Mouse (Mus musculus) neural tube, embryonic 15.5 days (tissue): ENCODE results near the gene Bcap31. TPM values are rescaled to one million over a fixed set of nuclear protein-coding genes. Genes with fewer than 3 reads are reported as not detected.

Experiments used
- ATAC-seq: fragments of 200-750 bp; cut with Nextera tagmentation; 2 replicates; pipeline ENCODE4 v1.8.0; 2017; ENCODE audit warnings: mild to moderate bottlenecking, moderate TSS enrichment, moderate library complexity; ENCODE audit not compliant: low FRiP score
- H3K27ac ChIP-seq: fragments of 300-500 bp; sonication (generic); replicated peaks from 2 replicates; pipeline ENCODE4 v1.5.1; 2015; ENCODE audit warnings: mild to moderate bottlenecking, inconsistent platforms
- H3K27me3 ChIP-seq: fragments of 300-500 bp; sonication (generic); replicated peaks from 2 replicates; pipeline ENCODE4 v1.6.1; 2015; ENCODE audit warnings: inconsistent platforms
- H3K36me3 ChIP-seq: fragments of 300-500 bp; sonication (generic); 2 replicates; pipeline ENCODE4 v1.6.1; 2015; ENCODE audit warnings: inconsistent platforms
- H3K4me1 ChIP-seq: fragments of 300-500 bp; sonication (generic); 2 replicates; pipeline ENCODE4 v1.6.1; 2015; ENCODE audit warnings: inconsistent platforms
- H3K4me2 ChIP-seq: fragments of 300-500 bp; sonication (generic); 2 replicates; pipeline ENCODE4 v1.6.1; 2015; ENCODE audit warnings: inconsistent platforms, mild to moderate bottlenecking, moderate library complexity
- H3K4me3 ChIP-seq: fragments of 300-500 bp; sonication (generic); replicated peaks from 2 replicates; pipeline ENCODE4 v1.5.1; 2015; ENCODE audit warnings: mild to moderate bottlenecking, inconsistent platforms
- H3K9ac ChIP-seq: fragments of 300-500 bp; sonication (generic); replicated peaks from 2 replicates; pipeline ENCODE4 v1.6.1; 2015; ENCODE audit warnings: mild to moderate bottlenecking, inconsistent platforms
- H3K9me3 ChIP-seq: fragments of 300-500 bp; sonication (generic); replicated peaks from 2 replicates; pipeline ENCODE4 v1.6.1; 2016; ENCODE audit warnings: inconsistent platforms
- WGBS: fragments of 180-500 bp; shearing (Covaris S2); methylation state at CpG from one replicate; pipeline ENCODE4 v1.1.7; 2015; ENCODE audit warnings: mixed read lengths; 5-methylcytosine and 5-hydroxymethylcytosine counted together
- polyA plus RNA-seq: library from polyadenylated mRNA; unstranded; fragments of >200 nt; fragmentation: Nextera tagmentation; extraction: Ambion mirVana; gene quantifications from 2 replicates; pipeline ENCODE4 v1.2.1, GENCODE M21; 2015

Bcap31 gene
- polyA plus RNA-seq, 1 experiment from 2014 or later = 146 TPM

DNA sequence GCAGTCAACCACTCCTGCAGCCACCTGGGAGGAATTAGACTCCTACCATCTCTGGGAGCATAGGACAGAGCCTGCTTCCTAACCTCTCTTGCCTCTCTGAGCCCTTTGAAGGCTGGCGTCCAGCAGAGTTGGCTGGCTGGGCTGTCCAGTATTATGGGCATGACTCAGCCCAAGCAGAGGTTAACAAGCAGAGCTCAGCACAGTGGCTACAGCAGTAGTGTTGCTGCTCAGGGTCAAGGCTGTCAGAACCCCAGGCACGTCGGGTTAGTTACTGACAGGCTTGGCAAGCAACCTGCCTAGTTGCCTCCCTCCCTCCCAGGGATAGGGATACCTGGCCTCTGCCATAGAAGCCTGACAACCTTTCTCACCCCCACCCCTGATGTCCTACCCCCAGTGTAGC is 2.3 kb upstream of the Bcap31 start:
- WGBS = 51% methylated on average over 3 of the region's 3 CpGs
- no peak overlapping the region for H3K4me3 ChIP-seq
- no peaks in the 10 kb centered on the region for H3K9me3 ChIP-seq
- H3K4me2 ChIP-seq = peak overlapping the region; percentile 68
- no peak overlapping the region for H3K9ac ChIP-seq
- H3K36me3 ChIP-seq = 0 out of 2 replicates have a peak, but pooled peaks cover 3% of the 10 kb centered on the region
- H3K27ac ChIP-seq = no peak overlapping the region
- peaks cover 36% of the 10 kb centered on the region for H3K4me1 ChIP-seq
- no peaks in the 10 kb centered on the region for H3K27me3 ChIP-seq
- ATAC-seq = no peak

DNA sequence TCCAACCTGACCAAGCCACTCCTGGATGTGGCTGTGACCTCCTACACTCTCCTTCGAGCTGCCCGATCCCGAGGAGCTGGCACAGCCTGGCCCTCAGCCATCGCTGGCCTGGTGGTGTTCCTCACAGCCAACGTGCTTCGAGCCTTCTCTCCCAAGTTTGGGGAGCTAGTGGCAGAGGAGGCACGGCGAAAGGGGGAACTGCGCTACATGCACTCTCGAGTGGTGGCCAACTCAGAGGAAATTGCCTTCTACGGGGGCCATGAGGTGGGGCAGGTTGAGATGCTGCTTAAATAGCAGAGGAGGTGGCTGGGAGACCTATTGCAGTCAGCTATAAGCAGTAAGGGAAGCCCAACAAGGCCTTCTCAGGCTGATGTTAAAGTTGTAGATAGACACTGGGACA is 1.7 kb upstream of the Bcap31 start:
- no peak for ATAC-seq

DNA sequence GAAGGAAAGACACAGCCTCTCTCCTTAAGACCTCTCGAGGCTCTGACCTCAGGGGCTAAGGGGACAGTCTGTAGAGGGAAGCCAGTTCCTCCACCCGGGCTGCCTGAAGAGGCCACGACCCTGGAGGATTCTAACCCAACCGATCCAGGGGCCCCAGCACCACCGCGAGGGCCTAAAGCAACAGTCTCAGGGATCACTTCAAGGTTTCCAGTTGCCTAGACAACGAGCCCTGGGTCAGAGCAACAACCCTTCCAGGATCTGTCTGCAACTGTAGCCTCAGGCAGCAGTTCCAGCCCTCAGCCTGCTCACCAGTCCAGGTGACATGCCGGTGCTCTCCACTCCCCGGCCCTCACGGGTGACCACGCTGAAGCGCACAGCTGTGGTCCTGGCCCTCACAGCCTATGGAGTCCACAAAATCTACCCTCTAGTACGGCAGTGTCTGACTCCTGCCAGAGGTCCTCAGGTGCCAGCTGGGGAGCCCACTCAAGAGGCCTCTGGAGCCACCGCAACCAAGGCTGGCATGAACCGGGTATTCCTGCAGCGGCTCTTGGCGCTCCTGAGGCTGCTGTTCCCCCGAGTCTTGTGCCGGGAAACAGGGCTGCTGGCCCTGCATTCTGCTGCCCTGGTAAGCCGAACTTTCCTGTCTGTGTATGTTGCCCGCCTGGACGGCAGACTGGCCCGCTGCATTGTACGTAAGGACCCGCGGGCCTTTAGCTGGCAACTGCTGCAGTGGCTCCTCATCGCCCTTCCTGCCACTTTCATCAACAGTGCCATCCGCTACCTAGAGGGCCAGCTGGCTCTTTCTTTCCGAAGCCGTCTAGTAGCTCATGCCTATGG is 952 bp upstream of the Bcap31 start:
- Histone ChIP-seq H3K4me2 (peak overlapping the region; percentile 68), H3K9me3 (no peaks in the 10 kb centered on the region), H3K4me1 (peaks cover 36% of the 10 kb centered on the region), H3K27me3 (no peaks in the 10 kb centered on the region), H3K4me3 (peak overlapping the region; percentile 50), H3K36me3 (0 out of 2 replicates have a peak, but pooled peaks cover 3% of the 10 kb centered on the region), H3K9ac (peak overlapping the region; percentile 55), H3K27ac (peak overlapping the region; percentile 82)
- WGBS = 32% methylated on average over 30 of the region's 30 CpGs
- ATAC-seq = peak; percentile 71

More for the DNA sequence above, 1.7 kb upstream of the Bcap31 start:
- Histone ChIP-seq H3K27ac (no peak overlapping the region), H3K4me3 (peak overlapping the region; percentile 50), H3K9ac (no peak overlapping the region), H3K36me3 (0 out of 2 replicates have a peak, but pooled peaks cover 3% of the 10 kb centered on the region), H3K4me1 (peaks cover 36% of the 10 kb centered on the region), H3K9me3 (no peaks in the 10 kb centered on the region), H3K4me2 (peak overlapping the region; percentile 68), H3K27me3 (no peaks in the 10 kb centered on the region)
- WGBS = 68% methylated on average over 11 of the region's 11 CpGs

DNA sequence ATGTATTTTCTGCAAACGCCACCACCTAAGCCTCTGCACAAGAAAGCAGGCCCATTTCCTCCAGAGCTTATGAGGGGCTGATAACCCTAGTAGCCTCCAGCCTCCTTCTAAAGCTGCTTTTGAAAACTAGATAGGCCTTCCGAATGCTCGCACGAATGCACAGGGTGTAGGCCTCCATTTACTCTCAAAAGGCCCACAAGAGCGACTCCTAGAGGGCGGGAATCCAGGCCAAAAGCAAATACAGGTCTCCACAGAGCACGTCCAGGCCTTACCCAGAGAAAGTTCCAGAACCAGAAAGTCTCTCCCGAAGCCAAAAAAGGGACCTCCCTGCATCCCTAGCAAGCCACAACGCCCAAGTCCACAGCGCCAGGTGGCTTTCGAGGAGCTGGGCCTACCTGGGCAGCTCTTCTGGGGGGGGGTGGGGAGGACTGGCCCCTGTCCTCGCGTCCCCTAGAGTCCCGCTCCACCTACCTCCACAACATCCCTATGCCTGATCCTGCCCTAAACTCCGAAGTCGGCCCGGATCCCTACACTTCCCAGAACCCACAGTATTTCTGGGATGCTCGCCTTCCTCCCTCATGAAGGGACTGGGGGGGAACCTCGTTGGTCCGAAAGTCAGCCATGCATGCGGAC is 383 bp downstream of the Bcap31 start:
- 32% methylated on average over 21 of the region's 21 CpGs for WGBS
- no peaks in the 10 kb centered on the region for H3K36me3 ChIP-seq
- H3K27me3 ChIP-seq = no peaks in the 10 kb centered on the region
- peak; percentile 6; the same call in 1 of the 2 replicates for ATAC-seq
- H3K9me3 ChIP-seq = no peaks in the 10 kb centered on the region
- peak overlapping the region; percentile 82 for H3K27ac ChIP-seq
- peaks cover 36% of the 10 kb centered on the region for H3K4me1 ChIP-seq
- H3K4me3 ChIP-seq = peak overlapping the region; percentile 50
- H3K9ac ChIP-seq = peak overlapping the region; percentile 55
- peak overlapping the region; percentile 68 for H3K4me2 ChIP-seq

DNA sequence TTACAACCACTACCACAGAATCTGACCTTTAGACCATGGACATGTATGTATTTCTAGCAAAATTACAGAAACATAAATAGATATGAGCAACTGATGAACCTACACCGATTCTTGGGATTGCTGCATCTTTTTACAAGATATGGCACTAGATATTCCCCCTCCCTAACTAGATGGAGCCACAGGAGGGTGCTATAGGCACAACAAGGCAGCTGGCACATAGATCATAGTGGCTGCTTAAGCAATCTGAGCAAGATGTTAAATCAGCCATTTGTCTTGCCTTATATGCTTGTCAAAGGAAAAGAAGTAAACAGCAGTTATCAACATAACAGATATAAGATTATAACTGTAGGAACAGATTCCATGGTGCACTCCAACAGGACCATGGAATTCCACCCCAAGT is 15.5 kb downstream of the Bcap31 start:
- ATAC-seq = no peak

DNA sequence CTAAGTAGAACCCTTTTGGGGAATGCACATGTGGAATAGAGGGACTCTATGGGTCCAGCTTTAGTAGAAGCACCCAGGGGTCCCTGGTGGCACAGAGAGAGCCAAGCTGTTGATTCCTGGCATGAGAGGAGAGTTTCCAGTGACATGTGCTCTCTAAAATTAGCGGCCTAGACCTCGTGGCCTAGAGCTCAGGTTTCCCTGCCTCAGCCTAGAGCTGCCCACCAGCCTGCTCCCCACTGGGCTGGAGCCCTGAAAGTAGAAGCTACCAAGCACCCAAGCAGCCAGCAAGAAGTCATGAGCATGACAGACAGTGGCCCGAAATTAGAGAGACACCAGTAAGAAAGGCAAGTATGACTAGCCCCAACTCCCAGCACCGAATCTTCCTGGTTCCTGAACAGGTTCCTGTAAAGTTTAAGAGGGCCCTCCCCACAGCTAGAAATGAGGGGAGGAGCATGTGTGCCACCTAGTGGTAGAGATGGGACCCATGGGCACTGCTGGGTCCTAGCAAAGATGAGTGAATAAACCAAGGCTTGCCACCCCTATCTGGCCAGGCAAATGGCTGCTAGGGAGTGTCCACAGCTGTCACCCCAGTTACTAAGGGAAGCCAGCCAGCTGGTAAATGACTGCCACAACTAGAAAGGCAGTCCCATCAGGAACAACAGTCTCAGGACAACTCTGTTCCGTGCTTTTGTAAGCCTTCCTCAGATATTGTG is 24.9 kb downstream of the Bcap31 start:
- WGBS = 77% methylated on average over 5 of the region's 5 CpGs
- H3K4me3 ChIP-seq = no peak overlapping the region
- ATAC-seq = no peak

More for the DNA sequence above, 15.5 kb downstream of the Bcap31 start:
- Histone ChIP-seq H3K27ac (no peak overlapping the region), H3K4me1 (no peaks in the 10 kb centered on the region), H3K27me3 (no peaks in the 10 kb centered on the region), H3K36me3 (no peaks in the 10 kb centered on the region), H3K9me3 (no peaks in the 10 kb centered on the region), H3K4me3 (no peak overlapping the region), H3K9ac (no peak overlapping the region), H3K4me2 (no peak overlapping the region)
- WGBS = 85% methylated on average over 1 of the region's 1 CpGs

DNA sequence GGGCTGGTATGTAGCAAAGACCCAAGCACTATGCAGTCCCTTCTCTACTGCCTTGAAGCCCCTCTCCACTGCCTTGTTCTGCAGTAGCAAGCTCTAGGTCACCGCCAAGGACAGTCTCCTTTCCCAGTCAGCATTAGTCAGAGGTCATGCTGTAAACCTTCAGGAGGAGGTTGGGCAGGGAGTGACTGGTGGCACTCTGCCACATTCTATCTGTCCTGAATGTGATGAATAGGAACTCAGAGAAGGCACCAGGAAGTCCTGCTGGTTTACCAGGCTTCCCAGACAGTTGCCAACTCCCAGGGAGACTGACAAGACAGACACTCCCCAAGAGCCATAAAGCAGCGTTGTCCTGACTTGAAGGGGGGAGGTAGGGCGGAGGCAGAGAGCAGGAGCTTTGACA is 30.3 kb downstream of the Bcap31 start:
- H3K9ac ChIP-seq = no peak overlapping the region

More for the DNA sequence above, 24.9 kb downstream of the Bcap31 start:
- Histone ChIP-seq H3K27me3 (no peaks in the 10 kb centered on the region), H3K4me1 (no peaks in the 10 kb centered on the region), H3K27ac (no peak overlapping the region), H3K36me3 (peaks cover 9% of the 10 kb centered on the region; the same call in 1 of the 2 replicates), H3K9ac (no peak overlapping the region), H3K9me3 (no peaks in the 10 kb centered on the region), H3K4me2 (no peak overlapping the region)

DNA sequence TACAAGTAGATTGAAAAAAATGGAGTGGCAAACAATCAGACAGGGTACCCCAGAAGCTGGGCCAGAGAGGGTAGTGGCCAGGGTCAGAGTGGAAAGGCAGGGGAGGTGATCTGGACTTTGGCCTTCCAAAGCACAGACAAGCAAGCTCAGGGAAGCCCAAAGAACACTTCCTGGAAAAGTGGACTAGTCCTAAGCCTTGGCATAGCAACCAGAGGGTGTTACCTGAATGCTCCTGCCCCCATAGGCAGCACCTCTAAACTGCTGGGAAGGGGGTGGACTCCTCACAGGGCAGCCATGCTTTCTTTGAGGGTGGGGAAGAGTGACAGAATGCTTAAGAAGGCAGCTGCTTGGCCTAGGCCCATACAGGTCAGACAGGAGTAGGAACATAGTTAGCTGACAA is 31.0 kb downstream of the Bcap31 start:
- H3K9ac ChIP-seq = no peak overlapping the region
- no peaks in the 10 kb centered on the region for H3K9me3 ChIP-seq
- H3K4me1 ChIP-seq = no peaks in the 10 kb centered on the region
- no peak overlapping the region for H3K27ac ChIP-seq
- H3K4me2 ChIP-seq = no peak overlapping the region
- H3K36me3 ChIP-seq = peaks cover 18% of the 10 kb centered on the region
- no peaks in the 10 kb centered on the region for H3K27me3 ChIP-seq
- ATAC-seq = no peak
- no peak overlapping the region for H3K4me3 ChIP-seq

More for the DNA sequence above, 30.3 kb downstream of the Bcap31 start:
- Histone ChIP-seq H3K27ac (no peak overlapping the region), H3K4me1 (no peaks in the 10 kb centered on the region), H3K9me3 (no peaks in the 10 kb centered on the region), H3K36me3 (peaks cover 18% of the 10 kb centered on the region), H3K27me3 (no peaks in the 10 kb centered on the region), H3K4me3 (no peak overlapping the region), H3K4me2 (no peak overlapping the region)
- ATAC-seq = no peak
- 52% methylated on average over 3 of the region's 3 CpGs for WGBS

DNA sequence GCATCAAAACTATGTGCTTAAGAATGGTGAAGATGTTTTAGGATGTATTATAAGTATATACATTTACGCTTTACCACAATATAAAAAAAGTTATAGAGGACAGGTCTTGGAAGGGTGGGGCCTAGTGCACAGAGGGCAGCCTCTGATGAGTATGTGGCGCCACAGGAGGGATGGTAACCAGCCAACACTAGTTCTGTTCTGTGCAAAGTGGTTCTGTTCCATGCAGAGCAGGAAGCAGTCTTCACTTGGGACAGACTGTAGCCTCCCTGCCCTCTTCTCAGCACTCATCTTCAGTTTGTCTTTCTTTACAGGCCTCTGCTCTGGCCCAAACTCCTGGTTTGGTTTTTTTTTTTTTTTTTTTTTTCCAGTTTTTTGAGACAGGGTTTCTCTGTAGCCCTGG is 31.8 kb downstream of the Bcap31 start:
- Histone ChIP-seq H3K9me3 (no peaks in the 10 kb centered on the region), H3K4me3 (no peak overlapping the region), H3K9ac (no peak overlapping the region), H3K4me1 (no peaks in the 10 kb centered on the region), H3K27me3 (no peaks in the 10 kb centered on the region), H3K27ac (no peak overlapping the region), H3K36me3 (peaks cover 18% of the 10 kb centered on the region), H3K4me2 (no peak overlapping the region)
- WGBS = 83% methylated on average over 2 of the region's 2 CpGs
- no peak for ATAC-seq

DNA sequence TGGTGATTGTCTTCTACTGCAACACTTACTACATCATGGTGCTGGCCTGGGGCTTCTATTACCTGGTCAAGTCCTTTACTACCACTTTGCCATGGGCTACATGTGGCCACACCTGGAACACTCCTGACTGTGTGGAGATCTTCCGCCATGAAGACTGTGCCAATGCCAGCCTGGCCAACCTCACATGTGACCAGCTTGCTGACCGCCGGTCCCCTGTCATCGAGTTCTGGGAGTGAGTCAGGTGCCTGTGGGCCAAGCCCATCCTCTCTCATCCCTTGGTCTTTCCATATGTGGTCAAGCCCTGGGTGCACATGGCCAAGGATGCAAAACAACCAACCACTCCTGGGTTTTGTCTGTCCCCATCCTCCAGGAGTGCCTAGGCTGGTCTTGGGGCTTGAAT is 39.3 kb downstream of the Bcap31 start:
- 97% methylated on average over 4 of the region's 4 CpGs for WGBS
- Histone ChIP-seq H3K36me3 (0 out of 2 replicates have a peak, but pooled peaks cover 5% of the 10 kb centered on the region), H3K9ac (no peak overlapping the region), H3K27me3 (no peaks in the 10 kb centered on the region), H3K4me2 (no peak overlapping the region), H3K9me3 (no peaks in the 10 kb centered on the region), H3K4me3 (no peak overlapping the region), H3K4me1 (peaks cover 16% of the 10 kb centered on the region), H3K27ac (no peak overlapping the region)
- ATAC-seq = no peak

DNA sequence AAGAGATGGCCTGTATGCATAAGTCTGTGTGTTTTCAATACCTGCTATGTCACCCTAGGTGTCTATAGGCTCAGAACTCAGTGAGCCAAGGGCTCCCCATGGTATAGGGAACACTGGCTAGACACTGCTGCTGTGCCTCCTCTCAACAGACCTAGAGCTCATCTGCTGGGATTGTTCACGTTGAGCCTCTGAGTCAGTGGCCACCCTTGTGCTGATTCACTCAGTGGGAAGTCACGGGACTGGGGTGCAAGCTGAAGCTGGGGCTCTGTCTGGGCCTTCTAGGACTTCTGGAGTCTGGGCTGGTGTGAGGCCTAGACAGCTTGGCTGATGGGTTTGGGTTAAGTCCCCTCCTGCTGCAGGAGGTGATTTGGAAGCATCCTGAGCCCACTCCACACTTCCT is 40.7 kb downstream of the Bcap31 start:
- Histone ChIP-seq H3K9ac (peak overlapping the region; percentile 70; the same call in 1 of the 2 replicates), H3K4me2 (peak overlapping the region; percentile 66), H3K36me3 (0 out of 2 replicates have a peak, but pooled peaks cover 5% of the 10 kb centered on the region), H3K4me1 (peaks cover 16% of the 10 kb centered on the region), H3K27ac (no peak overlapping the region), H3K4me3 (peak overlapping the region; percentile 57; the same call in 1 of the 2 replicates), H3K9me3 (no peaks in the 10 kb centered on the region), H3K27me3 (no peaks in the 10 kb centered on the region)
- WGBS = 55% methylated on average over 2 of the region's 2 CpGs
- ATAC-seq = no peak
